Mouse (Mus musculus) liver, embryonic 15.5 days (tissue): Measurements from ENCODE around the gene Znrf1. TPM values are rescaled to one million over a fixed set of nuclear protein-coding genes. Genes with fewer than 3 reads are reported as not detected.
A peak's percentile ranks its signal among the peaks of the same experiment; 100 is the strongest.

Source experiments
- ATAC-seq: fragments of 200-750 bp; cut with Nextera tagmentation; 2 replicates; pipeline ENCODE4 v1.8.0; 2017; ENCODE audit warnings: moderate number of reproducible peaks, mild to moderate bottlenecking, moderate library complexity; ENCODE audit not compliant: insufficient read depth
- H3K27ac ChIP-seq: fragments of 300-500 bp; sonication (generic); replicated peaks from 2 replicates; pipeline ENCODE4 v1.5.1; 2015; ENCODE audit warnings: mild to moderate bottlenecking, inconsistent platforms
- H3K27me3 ChIP-seq: fragments of 300-500 bp; sonication (generic); 2 replicates; pipeline ENCODE4 v1.6.1; 2015; ENCODE audit warnings: mild to moderate bottlenecking, inconsistent platforms
- H3K36me3 ChIP-seq: fragments of 300-500 bp; sonication (generic); replicated peaks from 2 replicates; pipeline ENCODE4 v1.6.1; 2015; ENCODE audit warnings: moderate library complexity, mild to moderate bottlenecking, inconsistent platforms
- H3K4me1 ChIP-seq: fragments of 300-500 bp; sonication (generic); replicated peaks from 2 replicates; pipeline ENCODE4 v1.6.1; 2015; ENCODE audit warnings: inconsistent platforms
- H3K4me2 ChIP-seq: fragments of 300-500 bp; sonication (generic); 2 replicates; pipeline ENCODE4 v1.6.1; 2015; ENCODE audit warnings: moderate library complexity, mild to moderate bottlenecking, inconsistent platforms
- H3K4me3 ChIP-seq: fragments of 300-500 bp; sonication (generic); replicated peaks from 2 replicates; pipeline ENCODE4 v1.5.1; 2015; ENCODE audit warnings: mild to moderate bottlenecking, inconsistent platforms
- H3K9ac ChIP-seq: fragments of 300-500 bp; sonication (generic); 2 replicates; pipeline ENCODE4 v1.6.1; 2015; ENCODE audit warnings: moderate library complexity, mild to moderate bottlenecking, inconsistent platforms
- H3K9me3 ChIP-seq: fragments of 300-500 bp; sonication (generic); replicated peaks from 2 replicates; pipeline ENCODE4 v1.6.1; 2016; ENCODE audit warnings: inconsistent platforms
- WGBS: fragments of 180-500 bp; shearing (Covaris S2); methylation state at CpG from one replicate; pipeline ENCODE4 v1.1.7; 2015; ENCODE audit warnings: mixed read lengths; ENCODE audit not compliant: insufficient replicate concordance; 5-methylcytosine and 5-hydroxymethylcytosine counted together
- polyA plus RNA-seq: library from polyadenylated mRNA; unstranded; fragments of >200 nt; fragmentation: Nextera tagmentation; extraction: Ambion mirVana; gene quantifications from 2 replicates; pipeline ENCODE4 v1.2.1, GENCODE M21; 2015

Gene Znrf1
- polyA plus RNA-seq, 1 experiment from 2014 or later, result 6.6 TPM

GRCm38 (mm10) chr8:111584946-111585345, 49.0 kb downstream of the Znrf1 start:
- no peak overlapping the region for H3K9ac ChIP-seq
- WGBS, result 69% methylated on average over 3 of the region's 3 CpGs
- peaks cover 23% of the 10 kb centered on the region for H3K4me1 ChIP-seq

DNA sequence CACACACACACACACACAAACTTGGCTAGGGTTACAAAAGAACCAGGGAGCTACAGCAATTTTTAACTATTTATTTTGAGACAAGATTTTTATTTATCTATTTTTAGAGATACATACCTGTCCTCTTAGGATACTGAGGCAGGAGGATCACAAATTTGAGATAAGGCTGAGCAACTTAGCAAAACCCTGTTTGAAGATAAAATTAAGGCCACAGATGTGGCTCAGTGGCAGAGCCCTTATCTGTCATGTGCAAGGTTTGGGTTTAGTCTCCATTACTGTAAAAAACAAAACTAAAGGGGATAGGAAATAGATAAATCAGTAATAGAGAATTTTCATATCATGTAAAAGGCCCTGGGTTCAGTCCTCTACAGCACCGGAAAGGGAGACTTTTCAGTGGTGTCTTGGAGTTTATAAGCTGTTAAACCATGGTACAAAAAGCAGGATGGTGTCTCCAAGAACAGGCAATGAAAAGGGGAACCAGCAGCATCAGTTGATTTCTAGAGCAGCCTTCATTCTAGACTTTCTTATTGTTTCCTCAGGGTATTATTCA, 51.7 kb downstream of the Znrf1 start:
- Histone ChIP-seq H3K9ac (no peak overlapping the region), H3K4me2 (no peak overlapping the region), H3K27me3 (no peaks in the 10 kb centered on the region), H3K4me3 (no peak overlapping the region), H3K9me3 (no peaks in the 10 kb centered on the region), H3K36me3 (0 out of 2 replicates have a peak, but pooled peaks cover 3% of the 10 kb centered on the region), H3K27ac (0 out of 2 replicates have a peak overlapping the region, but pooled peaks have one; percentile 42), H3K4me1 (peaks cover 34% of the 10 kb centered on the region)
- WGBS, result 16% methylated on average over 1 of the region's 1 CpGs
- peak; percentile 80 for ATAC-seq

More at GRCm38 (mm10) chr8:111584946-111585345, 49.0 kb downstream of the Znrf1 start:
- no peak overlapping the region for H3K4me2 ChIP-seq
- H3K27me3 ChIP-seq, result no peaks in the 10 kb centered on the region
- H3K27ac ChIP-seq, result no peak overlapping the region
- no peak overlapping the region for H3K4me3 ChIP-seq
- no peaks in the 10 kb centered on the region for H3K9me3 ChIP-seq
- H3K36me3 ChIP-seq, result 0 out of 2 replicates have a peak, but pooled peaks cover 3% of the 10 kb centered on the region
- ATAC-seq, result no peak

GRCm38 (mm10) chr8:111588336-111588735, 52.4 kb downstream of the Znrf1 start:
- H3K36me3 ChIP-seq, result 0 out of 2 replicates have a peak, but pooled peaks cover 3% of the 10 kb centered on the region
- ATAC-seq, result no peak
- no peak overlapping the region for H3K9ac ChIP-seq
- H3K4me2 ChIP-seq, result no peak overlapping the region
- WGBS, result 58% methylated on average over 2 of the region's 2 CpGs
- no peaks in the 10 kb centered on the region for H3K27me3 ChIP-seq
- no peak overlapping the region for H3K27ac ChIP-seq
- H3K9me3 ChIP-seq, result no peaks in the 10 kb centered on the region
- H3K4me1 ChIP-seq, result peaks cover 41% of the 10 kb centered on the region
- H3K4me3 ChIP-seq, result no peak overlapping the region

- Histone ChIP-seq H3K4me2 (no peak overlapping the region), H3K27me3 (no peaks in the 10 kb centered on the region), H3K4me1 (peaks cover 58% of the 10 kb centered on the region), H3K4me3 (no peak overlapping the region), H3K9ac (no peak overlapping the region), H3K36me3 (0 out of 2 replicates have a peak, but pooled peaks cover 3% of the 10 kb centered on the region), H3K27ac (no peak overlapping the region), H3K9me3 (no peaks in the 10 kb centered on the region)
- WGBS, result 61% methylated on average over 3 of the region's 3 CpGs
- ATAC-seq, result no peak
These were observed 54.3 kb downstream of the Znrf1 start for GRCm38 (mm10) chr8:111590214-111590613.

- Histone ChIP-seq H3K9ac (no peak overlapping the region), H3K27me3 (no peaks in the 10 kb centered on the region), H3K9me3 (no peaks in the 10 kb centered on the region), H3K4me1 (peaks cover 68% of the 10 kb centered on the region), H3K36me3 (0 out of 2 replicates have a peak, but pooled peaks cover 3% of the 10 kb centered on the region), H3K4me2 (no peak overlapping the region), H3K27ac (no peak overlapping the region), H3K4me3 (no peak overlapping the region)
- no peak for ATAC-seq
These were observed 55.3 kb downstream of the Znrf1 start for GRCm38 (mm10) chr8:111591176-111591575.

DNA sequence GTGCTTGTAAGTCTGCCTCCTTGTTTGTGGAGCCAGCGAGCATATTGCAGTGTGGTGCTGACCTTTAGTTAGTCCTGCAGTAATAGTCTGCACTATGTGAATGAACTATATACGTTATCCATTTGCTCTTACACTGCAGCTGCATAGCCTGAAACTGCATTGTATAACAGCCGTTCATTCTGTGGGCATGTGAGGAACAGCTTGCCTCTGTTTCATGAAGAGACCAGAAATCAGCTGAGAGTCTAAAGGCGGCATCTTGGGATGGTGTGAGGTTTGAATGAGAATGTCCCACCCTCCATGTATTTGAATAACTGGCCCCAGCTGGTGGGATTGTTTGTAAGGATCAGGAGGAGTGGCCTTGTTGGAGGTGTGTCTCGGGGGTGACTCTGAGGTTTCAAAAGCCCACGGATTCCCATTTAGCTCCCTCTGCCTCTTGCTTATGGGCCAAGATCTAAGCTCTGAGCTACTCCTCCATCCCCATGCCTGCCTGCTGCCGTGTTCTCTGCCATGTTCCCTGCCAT, 56.6 kb downstream of the Znrf1 start:
- Histone ChIP-seq H3K4me1 (peaks cover 68% of the 10 kb centered on the region), H3K4me2 (no peak overlapping the region), H3K9me3 (no peaks in the 10 kb centered on the region), H3K4me3 (no peak overlapping the region), H3K9ac (no peak overlapping the region), H3K27ac (no peak overlapping the region), H3K36me3 (no peaks in the 10 kb centered on the region), H3K27me3 (no peaks in the 10 kb centered on the region)
- no peak for ATAC-seq
- 51% methylated on average over 7 of the region's 7 CpGs for WGBS

DNA sequence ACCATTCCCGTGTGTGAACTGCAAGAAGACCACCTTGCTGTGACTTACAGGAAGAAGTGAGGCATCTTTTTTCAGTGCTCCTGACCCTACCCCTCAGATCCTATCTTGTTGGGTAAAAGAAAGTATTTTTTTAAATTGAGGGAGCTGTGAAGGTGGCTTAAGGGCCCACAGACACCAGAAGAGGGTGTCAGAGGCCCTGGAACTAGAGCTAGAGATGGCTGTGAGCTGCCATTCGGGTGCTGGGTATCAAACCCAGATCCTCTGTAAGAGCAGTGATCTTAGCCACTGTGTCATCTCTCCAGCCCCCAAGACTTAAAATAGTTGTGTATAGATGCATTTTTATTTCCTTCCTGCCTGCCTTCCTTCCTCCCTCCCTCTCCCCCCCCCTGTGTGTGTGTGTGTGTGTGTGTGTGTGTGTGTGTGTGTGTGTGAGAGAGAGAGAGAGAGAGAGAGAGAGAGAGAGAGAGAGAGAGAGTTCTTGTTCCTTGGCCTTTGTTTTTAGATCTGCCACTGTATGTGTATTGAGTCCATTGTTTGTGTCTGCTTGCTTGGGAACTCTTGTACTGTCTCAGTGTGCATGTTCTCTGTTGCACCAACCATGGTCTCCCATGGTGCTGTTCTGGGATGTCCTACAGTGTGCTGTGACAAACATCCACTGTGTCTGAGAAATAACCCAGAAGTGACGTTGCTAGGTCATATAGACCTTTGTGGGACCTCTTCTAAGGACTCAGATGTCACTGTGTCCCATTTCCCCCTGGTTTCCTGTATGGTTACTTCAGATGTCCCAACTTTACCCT, 58.3 kb downstream of the Znrf1 start:
- Histone ChIP-seq H3K4me3 (no peak overlapping the region), H3K36me3 (no peaks in the 10 kb centered on the region), H3K9ac (no peak overlapping the region), H3K9me3 (no peaks in the 10 kb centered on the region), H3K4me1 (peaks cover 64% of the 10 kb centered on the region), H3K27ac (no peak overlapping the region), H3K4me2 (no peak overlapping the region), H3K27me3 (no peaks in the 10 kb centered on the region)
- WGBS, result 38% methylated on average over 3 of the region's 3 CpGs
- ATAC-seq, result no peak

GRCm38 (mm10) chr8:111594951-111595350, 59.1 kb downstream of the Znrf1 start:
- no peak for ATAC-seq
- Histone ChIP-seq H3K36me3 (no peaks in the 10 kb centered on the region), H3K4me3 (no peak overlapping the region), H3K27me3 (no peaks in the 10 kb centered on the region), H3K9ac (no peak overlapping the region), H3K4me1 (peaks cover 70% of the 10 kb centered on the region), H3K9me3 (no peaks in the 10 kb centered on the region), H3K4me2 (no peak overlapping the region), H3K27ac (peak overlapping the region; percentile 76)
- 57% methylated on average over 2 of the region's 2 CpGs for WGBS

GRCm38 (mm10) chr8:111595712-111596484, 60.0 kb downstream of the Znrf1 start:
- 4% methylated on average over 15 of the region's 15 CpGs for WGBS
- Histone ChIP-seq H3K27ac (peak overlapping the region; percentile 76), H3K9ac (peak overlapping the region; percentile 27), H3K9me3 (no peaks in the 10 kb centered on the region), H3K4me2 (peak overlapping the region; percentile 70), H3K4me3 (peak overlapping the region; percentile 48), H3K4me1 (peaks cover 68% of the 10 kb centered on the region), H3K36me3 (no peaks in the 10 kb centered on the region), H3K27me3 (no peaks in the 10 kb centered on the region)
- ATAC-seq, result peak; percentile 83

GRCm38 (mm10) chr8:111596485-111596821, 60.6 kb downstream of the Znrf1 start:
- ATAC-seq, result 0 out of 2 replicates have a peak, but pooled peaks have one; percentile 38
- peak overlapping the region; percentile 70 for H3K4me2 ChIP-seq
- WGBS, result 16% methylated on average over 3 of the region's 3 CpGs

DNA sequence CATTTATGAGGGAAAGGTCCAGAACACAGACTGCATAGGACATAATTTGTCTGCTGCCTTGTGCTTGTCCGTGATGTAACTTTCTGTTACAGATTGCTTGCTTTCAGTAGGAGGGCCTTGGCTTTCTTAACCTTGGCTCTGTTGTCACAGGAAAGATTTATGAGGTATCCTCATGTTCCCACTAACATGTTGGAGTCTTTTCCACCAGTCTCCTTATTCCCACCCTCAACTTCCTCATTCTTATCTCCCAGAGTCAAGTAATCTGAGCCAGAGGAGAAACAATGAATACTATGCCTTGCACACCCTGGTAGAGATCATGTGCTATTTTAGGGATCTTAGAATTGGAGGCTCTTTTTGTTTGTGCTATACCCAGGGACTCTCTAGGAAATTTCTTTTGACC, 61.4 kb downstream of the Znrf1 start:
- H3K4me1 ChIP-seq, result peaks cover 64% of the 10 kb centered on the region
- H3K4me2 ChIP-seq, result no peak overlapping the region
- no peak overlapping the region for H3K9ac ChIP-seq
- no peaks in the 10 kb centered on the region for H3K27me3 ChIP-seq
- ATAC-seq, result no peak
- 51% methylated on average over 1 of the region's 1 CpGs for WGBS
- H3K4me3 ChIP-seq, result no peak overlapping the region
- H3K36me3 ChIP-seq, result no peaks in the 10 kb centered on the region
- H3K27ac ChIP-seq, result no peak overlapping the region
- H3K9me3 ChIP-seq, result no peaks in the 10 kb centered on the region

More at GRCm38 (mm10) chr8:111596485-111596821, 60.6 kb downstream of the Znrf1 start:
- Histone ChIP-seq H3K27ac (peak overlapping the region; percentile 38), H3K9me3 (no peaks in the 10 kb centered on the region), H3K27me3 (no peaks in the 10 kb centered on the region), H3K36me3 (no peaks in the 10 kb centered on the region), H3K9ac (no peak overlapping the region), H3K4me3 (peak overlapping the region; percentile 48; the same call in 1 of the 2 replicates), H3K4me1 (peaks cover 68% of the 10 kb centered on the region)
